Mouse (Mus musculus): ENCODE data around the gene Gm28891.
"Not testable (repeated sequence)": the region's sequence is repeated elsewhere in the genome, so short reads cannot be mapped to it uniquely, and the experiment has no call there.

Gm28891 gene

DNA sequence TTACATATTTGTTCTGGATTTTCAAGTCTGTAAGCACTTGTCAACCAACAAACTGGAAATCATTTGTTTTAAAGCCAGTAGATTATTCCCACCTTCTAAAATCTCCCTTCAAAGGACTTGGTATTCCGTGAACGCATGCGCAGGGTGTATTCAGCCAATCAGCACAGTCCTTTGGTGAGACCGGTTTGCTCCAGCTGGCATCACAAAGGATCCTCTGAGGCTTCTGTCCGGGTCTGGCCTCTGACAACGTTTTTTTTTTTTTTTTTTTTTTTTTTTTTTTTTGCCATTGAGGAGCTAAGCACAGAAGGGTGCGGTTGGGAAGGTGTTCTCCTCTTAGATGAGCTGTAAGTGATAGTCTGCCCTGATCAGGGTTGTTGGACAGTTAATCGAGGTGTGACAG, at the start of gene Gm28891:
Gene Gm28891, plus strand, starts transcription at position 301 of the 400 bp plus-strand sequence.
- not testable (repeated sequence) for DNase-seq
